Mouse (Mus musculus) adrenal gland, postnatal 0 days (tissue): ENCODE data around the gene Olfr948. TPM values are rescaled to one million over a fixed set of nuclear protein-coding genes. Genes with fewer than 3 reads are reported as not detected.

ENCODE experiments used
- polyA plus RNA-seq: library from polyadenylated mRNA; unstranded; fragments of >200 nt; fragmentation: Nextera tagmentation; extraction: Ambion mirVana; gene quantifications from 2 replicates; pipeline ENCODE4 v1.2.1, GENCODE M21; 2015

The Olfr948 gene
- polyA plus RNA-seq, result not detected in 2 replicates

DNA sequence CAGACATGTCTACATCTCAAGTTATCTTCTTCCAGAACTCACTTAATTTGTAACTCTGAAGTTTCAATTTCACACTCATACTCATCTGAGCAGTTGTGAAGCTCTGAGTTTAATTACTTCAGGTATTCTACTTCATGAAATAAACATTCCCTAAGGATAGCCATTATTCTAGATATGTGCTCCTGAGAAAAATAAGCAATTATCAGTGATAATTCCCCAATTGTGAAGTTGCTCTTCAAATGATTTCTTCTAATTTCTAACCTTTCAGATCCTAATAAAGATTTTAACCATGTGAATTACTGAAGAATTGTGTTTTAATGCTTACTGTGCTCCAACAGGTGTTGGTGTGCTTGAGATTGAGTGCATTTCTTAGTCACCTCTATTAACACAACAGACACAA, at the start of gene Olfr948:
Gene Olfr948 (minus strand): TSS at position 101 of the 400 bp plus-strand sequence.

GRCm38 (mm10) chr9:39276718-39277117, 49.1 kb downstream of the Olfr948 start, which contains the start of gene Olfr945:
Gene Olfr945, minus strand, starts transcription at chr9:39276818.

Other genes starting within 250 kb of the Olfr948 start
- not detected in 2 replicates for gene Olfr938, start 247.2 kb downstream of the Olfr948 start, polyA plus RNA-seq
- not detected in 2 replicates for gene Olfr27, start 197.9 kb downstream of the Olfr948 start, polyA plus RNA-seq
- gene Olfr943, start 159.7 kb downstream of the Olfr948 start, polyA plus RNA-seq, result not detected in 2 replicates
- not detected in 2 replicates for gene Olfr944, start 124.1 kb downstream of the Olfr948 start, polyA plus RNA-seq
- gene Olfr1537, start 76.1 kb downstream of the Olfr948 start, polyA plus RNA-seq, result not detected in 2 replicates
- not detected in 2 replicates for gene Olfr945, start 49.2 kb downstream of the Olfr948 start, polyA plus RNA-seq
- gene Olfr951, start 61.4 kb upstream of the Olfr948 start, polyA plus RNA-seq, result not detected in 2 replicates
- not detected in 2 replicates for gene Olfr952, start 101.1 kb upstream of the Olfr948 start, polyA plus RNA-seq
- gene Olfr954, start 130.7 kb upstream of the Olfr948 start, polyA plus RNA-seq, result not detected in 2 replicates
- not detected in 2 replicates for gene Olfr955, start 145.9 kb upstream of the Olfr948 start, polyA plus RNA-seq
- gene Olfr44, start 167.9 kb upstream of the Olfr948 start, polyA plus RNA-seq, result not detected in 2 replicates
- gene Olfr957, start 189.8 kb upstream of the Olfr948 start, polyA plus RNA-seq, result not detected in 2 replicates
- gene Olfr958, start 228.0 kb upstream of the Olfr948 start, polyA plus RNA-seq, result not detected in 2 replicates
- gene Olfr959, start 249.5 kb upstream of the Olfr948 start, polyA plus RNA-seq, result not detected in 2 replicates